Mouse (Mus musculus): ENCODE measurements around the gene Elovl6. TPM values are rescaled to one million over a fixed set of nuclear protein-coding genes. Genes with fewer than 3 reads are reported as not detected.
A peak's percentile ranks its signal among the peaks of the same experiment; 100 is the strongest.

The Elovl6 gene
- 13.4 and 15.0 TPM in 2 replicates for total RNA-seq (2012; rRNA removed)
- 10 to 100 TPM in 1 of 2 experiments, not detected in 1; 17.2 TPM for polyA plus RNA-seq (2012; ENCODE audit: insufficient read depth in 1 of 2, insufficient read length in 2 of 2, low read depth in 1 of 2, low replicate concordance in 2 of 2, missing spikeins in 1 of 2)

DNA sequence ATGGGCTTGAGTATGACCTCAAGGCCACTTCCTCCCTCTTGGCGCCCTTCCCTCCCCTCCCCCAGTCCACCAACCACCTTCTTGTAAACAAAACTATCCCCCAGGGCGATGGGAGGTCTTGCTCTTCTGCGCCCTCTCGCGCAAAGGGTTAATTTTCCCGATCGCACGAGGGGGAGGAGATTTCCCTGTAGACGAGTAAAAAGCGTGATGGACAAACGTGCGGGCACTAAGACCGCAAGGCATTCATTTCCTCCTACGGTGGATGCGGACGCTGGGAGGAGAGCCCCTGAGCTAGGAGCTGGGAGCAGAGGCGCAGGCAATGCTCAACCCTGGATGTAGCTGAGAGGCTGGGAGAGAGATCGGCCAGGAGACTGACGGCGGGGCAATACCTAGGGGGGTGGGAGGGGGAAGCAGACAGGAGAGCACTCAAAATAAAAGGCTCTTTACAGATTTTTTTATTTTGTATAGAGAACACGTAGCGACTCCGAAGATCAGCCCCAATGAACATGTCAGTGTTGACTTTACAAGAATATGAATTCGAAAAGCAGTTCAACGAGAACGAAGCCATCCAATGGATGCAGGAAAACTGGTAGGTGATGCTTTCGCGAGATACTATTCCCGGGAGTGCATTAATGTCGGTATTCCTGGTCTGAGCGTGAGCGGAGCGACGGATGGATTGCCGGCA, at the start of gene Elovl6:
Elovl6 (plus strand) TSS at position 176 of the 685 bp plus-strand sequence.
- TF ChIP-seq GABPA (IDR thresholded peaks at IDR 0.05; ENCODE audit: low read depth, low read length) (no peak), TBP (IDR thresholded peaks at IDR 0.05; ENCODE audit: low read depth, low read length) (peak; percentile 70), MAX (IDR thresholded peaks at IDR 0.05; ENCODE audit: low read length) (no peak; the same call in 1 of the 2 replicates), SIN3A (IDR thresholded peaks at IDR 0.05; ENCODE audit: low read length) (peak; percentile 54), RAD21 (IDR thresholded peaks at IDR 0.05; ENCODE audit: low read depth, low read length) (no peak), NELFE (IDR thresholded peaks at IDR 0.05; ENCODE audit: low read depth, low read length) (peak; percentile 43), MAFK (IDR thresholded peaks at IDR 0.05; ENCODE audit: borderline replicate concordance, low read depth, low read length) (no peak), GATA1 (IDR thresholded peaks at IDR 0.05; ENCODE audit: low read depth, low read length) (no peak), MYC (IDR thresholded peaks at IDR 0.05; ENCODE audit: low read depth, low read length) (peak; percentile 31; the same call in 1 of the 2 replicates), JUND (IDR thresholded peaks at IDR 0.05; ENCODE audit: low read depth, low read length) (no peak), POLR2A (IDR thresholded peaks at IDR 0.05; ENCODE audit: control insufficient read depth in 1 of 2, insufficient read depth in 1 of 2, low read depth in 1 of 2, low read length in 2 of 2, poor library complexity in 1 of 2) (peak in 1 of 2 experiments; percentile 69; a peak in 2 of 4 replicates), HCFC1 (IDR thresholded peaks at IDR 0.05; ENCODE audit: low read depth, low read length) (peak; percentile 47; the same call in 1 of the 2 replicates), USF1 (IDR thresholded peaks at IDR 0.05; ENCODE audit: low read depth, low read length) (no peak), BHLHE40 (IDR thresholded peaks at IDR 0.05; ENCODE audit: borderline replicate concordance, low read depth, low read length) (peak; percentile 39; the same call in 1 of the 2 replicates), MAZ (IDR thresholded peaks at IDR 0.05; ENCODE audit: low read depth, low read length) (0 out of 2 replicates have a peak, but pooled peaks have one; percentile 29), MXI1 (IDR thresholded peaks at IDR 0.05; ENCODE audit: low read depth, low read length) (no peak; the same call in 1 of the 2 replicates), NRF1 (IDR thresholded peaks at IDR 0.05; ENCODE audit: insufficient read depth, low read depth, low read length, poor library complexity, severe bottlenecking) (no peak)
- peaks cover 0 to 20% of the 10 kb centered on the region in 2 experiments; a peak in 2 of 4 replicates for H3K36me3 ChIP-seq (ENCODE audit: control insufficient read depth in 1 of 2, insufficient read depth in 2 of 2, low read length in 2 of 2)
- peak; percentile 82 for DNase-seq (ENCODE audit: low read depth, low spot score)
- H3K27me3 ChIP-seq (ENCODE audit: control insufficient read depth in 1 of 2, insufficient read depth in 2 of 2, low read length in 2 of 2): no peaks in the 10 kb centered on the region; a peak in 1 of 4 replicates
- no peaks in the 10 kb centered on the region for H3K9me3 ChIP-seq (replicated peaks; ENCODE audit: insufficient read depth, low read length)
- peak within 1 kb of the TSS; percentile 81 to 100 for H3K4me3 ChIP-seq (ENCODE audit: control insufficient read depth in 1 of 2, insufficient read depth in 1 of 2, low read depth in 2 of 2, low read length in 2 of 2)
- H3K79me2 ChIP-seq (ENCODE audit: control insufficient read depth, insufficient read depth, low read length, poor library complexity): peaks cover 23% of the 10 kb centered on the region
- H3K27ac ChIP-seq (ENCODE audit: control insufficient read depth, low read depth, low read length): peak within 1 kb of the TSS; percentile 76
- H3K4me1 ChIP-seq (ENCODE audit: control insufficient read depth in 1 of 2, insufficient read depth in 2 of 2, low read length in 2 of 2): peaks cover 4 to 13% of the 10 kb centered on the region in 2 experiments; a peak in 3 of 4 replicates
- peak within 1 kb of the TSS; percentile 100 for H3K9ac ChIP-seq (ENCODE audit: control insufficient read depth, low read depth, low read length, poor library complexity, severe bottlenecking)

DNA sequence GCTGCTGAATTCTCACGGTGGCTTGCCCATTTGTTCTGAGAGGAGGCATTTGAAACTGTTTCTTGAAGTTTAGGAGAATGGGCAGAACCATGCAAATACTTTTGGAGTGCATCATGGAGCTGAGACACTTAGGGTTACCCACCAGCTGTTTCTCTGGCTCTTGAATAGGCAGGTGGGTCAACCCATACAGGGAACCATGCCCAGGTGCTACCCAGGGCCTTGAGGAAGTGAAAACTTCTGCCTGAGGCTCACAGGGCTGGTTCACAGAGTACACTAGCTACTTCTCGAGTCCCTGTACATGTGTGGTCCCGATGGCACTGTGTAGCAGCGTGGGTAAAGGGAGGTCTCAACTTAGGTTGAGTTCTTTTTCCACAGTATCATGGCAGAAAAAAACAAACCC, 43.4 kb upstream of the Elovl6 start:
- no peak for DNase-seq (ENCODE audit: low read depth, low spot score)
- H3K4me3 ChIP-seq (ENCODE audit: control insufficient read depth in 1 of 2, insufficient read depth in 1 of 2, low read depth in 2 of 2, low read length in 2 of 2): no peak overlapping the region
- H3K4me1 ChIP-seq (ENCODE audit: control insufficient read depth in 1 of 2, insufficient read depth in 2 of 2, low read length in 2 of 2): no peaks in the 10 kb centered on the region
- TF ChIP-seq ELF1 (IDR thresholded peaks at IDR 0.05; ENCODE audit: low read depth, low read length) (no peak), POLR2AphosphoS5 (IDR thresholded peaks at IDR 0.05; ENCODE audit: borderline replicate concordance, low read depth, low read length) (no peak), EP300 (IDR thresholded peaks at IDR 0.05; ENCODE audit: low read depth in 1 of 2, low read length in 2 of 2) (no peak), POLR2AphosphoS2 (IDR thresholded peaks at IDR 0.05; ENCODE audit: low read length) (no peak), SIN3A (IDR thresholded peaks at IDR 0.05; ENCODE audit: low read length) (no peak), KAT2A (conservative IDR thresholded peaks at IDR 0.05; ENCODE audit: low read depth, low read length) (no peak), BHLHE40 (IDR thresholded peaks at IDR 0.05; ENCODE audit: borderline replicate concordance, low read depth, low read length) (no peak), TCF12 (IDR thresholded peaks at IDR 0.05; ENCODE audit: low read depth, low read length) (no peak), HCFC1 (IDR thresholded peaks at IDR 0.05; ENCODE audit: low read depth, low read length) (no peak), USF2 (IDR thresholded peaks at IDR 0.05; ENCODE audit: borderline replicate concordance in 1 of 2, insufficient read depth in 1 of 2, low read depth in 1 of 2, low read length in 2 of 2) (no peak), TBP (IDR thresholded peaks at IDR 0.05; ENCODE audit: low read depth, low read length) (no peak), MAFK (IDR thresholded peaks at IDR 0.05; ENCODE audit: borderline replicate concordance, low read depth, low read length) (no peak), GABPA (IDR thresholded peaks at IDR 0.05; ENCODE audit: low read depth, low read length) (no peak), CHD2 (IDR thresholded peaks at IDR 0.05; ENCODE audit: low read length) (no peak), SMC3 (IDR thresholded peaks at IDR 0.05; ENCODE audit: low read depth, low read length) (no peak), ZKSCAN1 (IDR thresholded peaks at IDR 0.05; ENCODE audit: low read depth, low read length) (no peak), ETS1 (IDR thresholded peaks at IDR 0.05; ENCODE audit: low read depth, low read length) (no peak)
- no peaks in the 10 kb centered on the region for H3K9me3 ChIP-seq (replicated peaks; ENCODE audit: insufficient read depth, low read length)
- H3K27ac ChIP-seq (ENCODE audit: control insufficient read depth, low read depth, low read length): no peak overlapping the region
- no peaks in the 10 kb centered on the region for H3K36me3 ChIP-seq (ENCODE audit: control insufficient read depth in 1 of 2, insufficient read depth in 2 of 2, low read length in 2 of 2)
- no peaks in the 10 kb centered on the region for H3K27me3 ChIP-seq (ENCODE audit: control insufficient read depth in 1 of 2, insufficient read depth in 2 of 2, low read length in 2 of 2)
- no peaks in the 10 kb centered on the region for H3K79me2 ChIP-seq (ENCODE audit: control insufficient read depth, insufficient read depth, low read length, poor library complexity)
- no peak overlapping the region for H3K9ac ChIP-seq (ENCODE audit: control insufficient read depth, low read depth, low read length, poor library complexity, severe bottlenecking)

Data from MEL (cell line).